Mouse (Mus musculus): Measurements from ENCODE around the gene Acbd4. TPM values are rescaled to one million over a fixed set of nuclear protein-coding genes. Genes with fewer than 3 reads are reported as not detected.
A peak's percentile ranks its signal among the peaks of the same experiment; 100 is the strongest.

The Acbd4 gene
- total RNA-seq, 2 experiments from 2014 or later, result 28.6 to 41.4 TPM

DNA sequence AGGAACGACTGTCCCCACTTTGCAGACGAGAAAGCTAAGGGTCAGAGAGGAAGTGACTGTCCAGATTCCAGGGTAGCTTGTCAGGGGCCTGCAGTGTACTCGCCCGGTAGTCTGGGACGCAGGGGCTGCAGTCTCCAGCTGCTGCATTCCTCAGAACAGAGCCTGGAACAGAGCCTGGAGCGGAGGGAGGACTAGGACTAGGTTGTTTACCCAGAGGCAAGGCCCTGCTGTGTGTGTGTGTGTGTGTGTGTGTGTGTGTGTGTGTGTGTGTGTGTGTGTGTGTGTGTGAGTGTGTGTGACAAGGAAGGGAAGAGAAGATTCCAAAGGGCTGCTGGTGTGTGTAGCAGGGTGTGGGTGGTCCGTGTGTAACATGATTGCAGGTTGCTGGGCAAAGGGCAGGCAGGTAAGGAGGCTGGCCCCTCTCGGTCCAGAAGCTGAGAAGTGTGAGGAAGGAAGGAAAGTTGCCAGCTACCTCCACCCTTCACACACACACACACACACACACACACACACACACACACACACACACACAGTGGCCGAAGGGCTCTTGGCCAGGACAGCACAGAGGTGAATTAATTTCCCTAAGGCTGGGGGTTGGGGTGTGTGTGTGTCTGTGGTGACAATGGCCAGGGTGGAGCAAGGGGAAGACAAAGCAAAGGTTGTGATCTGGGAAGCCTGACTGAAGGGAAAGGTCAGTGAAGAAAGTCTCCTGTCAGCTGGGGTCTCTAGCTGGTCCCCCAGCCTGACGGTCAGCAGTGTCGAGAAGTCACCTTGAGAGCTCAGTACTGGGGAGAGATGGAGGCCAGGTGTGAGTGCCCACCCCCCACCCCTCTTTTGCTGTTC is 39.8 kb downstream of the Acbd4 start:
- DNase-seq, result peak; percentile 81 to 84

DNA sequence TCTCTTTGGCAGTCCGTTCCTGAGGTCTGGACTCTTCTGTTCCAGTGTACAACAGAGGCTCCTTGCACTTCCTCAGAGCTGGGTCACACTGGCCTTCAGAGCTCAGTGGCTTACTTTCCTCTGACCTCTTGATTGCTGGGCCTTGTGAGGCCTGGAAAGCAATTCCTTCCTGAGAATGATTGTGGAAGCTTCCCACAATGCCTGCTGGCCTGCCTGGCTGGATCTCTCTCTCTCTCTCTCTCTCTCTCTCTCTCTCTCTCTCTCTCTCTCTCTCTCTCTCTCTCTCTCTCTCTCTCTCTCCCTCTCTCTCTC is 40.4 kb downstream of the Acbd4 start:
- peak; percentile 24 to 42 for DNase-seq

GRCm38 (mm10) chr11:103142441-103143182 is 41.1 kb downstream of the Acbd4 start:
- DNase-seq, result peak; percentile 54 to 71

DNA sequence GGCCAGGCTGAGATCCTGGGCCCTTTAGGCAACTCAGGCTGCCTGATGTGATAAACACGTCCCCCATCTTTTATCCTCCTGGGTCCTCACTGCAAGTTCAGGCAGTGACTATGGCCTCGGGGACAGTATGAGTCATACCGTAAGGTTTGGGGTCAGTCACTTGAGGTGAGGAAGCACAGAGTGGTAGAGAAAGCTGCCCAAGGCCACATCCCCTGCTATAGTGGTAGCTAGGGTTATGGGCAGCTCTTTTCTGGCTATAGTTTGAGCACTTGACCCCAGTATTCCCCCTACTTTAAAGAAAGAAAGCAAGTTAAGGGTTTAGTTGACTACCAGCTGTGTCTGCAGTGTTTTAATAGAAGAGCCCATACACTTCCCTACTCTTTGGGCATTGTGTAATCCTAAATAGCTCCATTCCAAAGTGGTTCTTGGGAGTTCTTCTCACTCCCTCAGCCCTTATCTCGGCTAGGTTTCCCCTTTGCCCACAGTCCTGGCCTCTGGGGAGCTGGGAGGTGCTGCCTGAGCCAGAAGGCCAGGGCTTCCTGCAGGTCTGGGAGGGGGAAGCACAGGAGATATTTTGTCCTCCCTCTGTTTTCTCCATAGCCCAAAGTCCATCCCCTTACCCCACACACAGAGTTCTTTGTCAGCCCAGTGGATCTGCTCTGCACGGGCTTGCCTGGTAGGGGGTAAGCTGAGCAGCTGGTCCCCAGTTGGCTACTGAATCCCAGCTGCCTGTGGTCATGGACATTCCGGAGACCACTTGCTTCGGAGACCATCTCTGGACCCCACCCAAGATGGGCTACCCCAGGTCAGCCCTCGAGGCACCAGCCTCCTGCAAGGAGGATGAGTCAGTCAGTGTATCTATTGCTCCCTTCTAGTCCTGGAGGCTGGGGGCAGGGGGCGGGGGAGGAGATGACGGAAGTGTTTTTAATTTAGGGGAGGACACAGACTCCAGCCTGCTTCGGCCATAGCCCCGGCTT is 43.1 kb downstream of the Acbd4 start:
- peak; percentile 17 to 38 for DNase-seq

- DNase-seq, result no peak
Measured at GRCm38 (mm10) chr11:103146386-103146785, 44.9 kb downstream of the Acbd4 start.

DNA sequence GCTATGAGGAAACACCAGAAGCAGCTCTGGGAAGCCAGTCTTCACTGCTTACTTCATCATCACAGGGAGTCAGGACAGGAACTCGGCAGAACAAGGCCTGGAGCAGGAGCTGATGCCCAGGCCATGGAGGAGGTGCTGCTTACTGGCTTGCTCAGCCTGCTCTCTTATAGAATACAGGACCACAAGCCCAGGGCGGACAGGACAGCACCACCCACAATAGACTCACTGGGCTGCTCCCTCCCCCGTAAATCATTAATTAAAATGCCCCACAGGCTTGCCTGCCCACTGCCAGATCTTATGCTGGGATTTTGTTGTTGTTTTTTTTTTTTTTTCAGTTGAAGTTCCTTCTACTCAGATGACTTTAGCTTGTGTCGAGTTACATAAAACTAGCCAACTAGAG is 46.3 kb downstream of the Acbd4 start:
- DNase-seq, result no peak

DNA sequence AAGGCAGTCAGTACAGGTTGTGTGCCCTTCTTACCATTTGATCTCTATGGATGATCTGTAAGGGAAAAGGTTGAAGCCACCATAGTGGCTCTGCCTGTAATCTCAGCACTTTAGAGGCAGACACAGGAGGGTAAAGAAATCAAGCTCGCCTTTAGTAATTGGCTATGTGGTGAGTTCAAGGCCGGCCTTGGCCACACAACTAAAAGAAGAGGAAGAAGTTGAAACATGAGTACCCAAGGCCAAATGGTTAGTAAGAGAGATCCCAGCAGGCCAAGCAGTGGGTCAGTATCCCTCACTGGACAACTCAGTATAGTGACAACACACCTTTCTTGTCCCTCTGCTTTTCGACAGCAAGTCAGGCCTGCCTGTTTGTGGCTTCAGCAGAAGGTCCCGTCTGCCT is 48.3 kb downstream of the Acbd4 start:
- DNase-seq, result no peak

DNA sequence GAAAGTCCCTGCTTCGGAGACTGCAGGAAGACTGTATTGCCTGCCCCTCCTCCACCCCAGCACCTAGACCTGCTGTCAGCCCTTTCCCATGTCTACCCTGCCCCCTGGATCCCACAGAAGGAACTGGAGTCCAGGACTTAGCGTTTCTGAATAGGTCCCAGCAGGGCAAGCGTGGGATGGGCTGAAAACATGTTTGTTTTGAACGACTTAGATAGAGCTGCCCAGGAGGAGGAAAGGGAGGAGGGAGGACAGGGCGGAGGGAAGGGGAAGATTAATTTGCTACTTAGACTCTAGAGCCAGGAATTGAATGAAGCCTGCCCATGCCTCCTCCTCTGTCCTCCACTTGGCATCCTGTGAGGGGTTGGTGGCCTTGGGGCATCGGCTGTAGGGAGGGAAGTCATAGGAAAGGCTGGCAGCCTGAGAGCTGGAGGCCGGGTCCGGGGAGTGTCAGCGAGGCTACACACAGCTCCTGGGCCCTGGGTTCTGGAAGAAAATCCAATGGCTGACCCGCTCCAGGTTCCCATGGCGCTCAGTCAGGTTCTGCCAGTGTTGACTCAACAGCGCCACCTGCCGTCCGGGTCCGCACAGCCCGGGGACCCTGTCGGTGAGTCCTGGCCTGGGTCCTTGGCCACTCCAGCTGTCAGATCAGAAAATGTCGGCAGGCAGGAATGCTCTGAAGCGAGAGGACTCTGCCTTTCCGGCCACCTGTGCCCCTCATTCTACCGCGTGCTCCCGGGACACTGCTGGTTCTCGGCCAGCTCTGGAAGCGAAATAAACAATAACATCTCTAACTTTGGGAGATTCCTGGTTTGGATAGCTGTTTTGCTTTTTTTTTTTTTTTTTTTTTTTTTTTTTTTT is 57.4 kb downstream of the Acbd4 start:
- DNase-seq, result peak; percentile 95 to 99

DNA sequence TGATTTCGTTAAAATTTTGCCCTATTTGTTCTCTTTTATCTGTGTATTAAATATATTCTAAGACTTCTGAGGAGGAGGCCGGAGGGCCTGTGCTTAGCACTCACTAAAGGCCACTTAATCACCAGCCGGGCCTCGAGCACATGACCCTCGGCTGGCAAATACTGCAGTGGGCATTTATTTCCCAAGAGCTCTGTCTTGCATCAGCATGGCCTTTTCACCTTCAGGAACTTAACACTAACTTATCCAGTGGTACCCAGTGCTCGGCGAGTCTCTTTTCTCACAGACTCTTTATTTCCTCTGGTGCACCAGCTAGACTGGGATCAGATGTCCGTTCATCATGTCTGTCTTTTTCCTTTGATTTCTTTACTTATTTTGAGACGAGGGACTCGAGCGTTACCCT is 59.3 kb downstream of the Acbd4 start:
- DNase-seq, result no peak

DNA sequence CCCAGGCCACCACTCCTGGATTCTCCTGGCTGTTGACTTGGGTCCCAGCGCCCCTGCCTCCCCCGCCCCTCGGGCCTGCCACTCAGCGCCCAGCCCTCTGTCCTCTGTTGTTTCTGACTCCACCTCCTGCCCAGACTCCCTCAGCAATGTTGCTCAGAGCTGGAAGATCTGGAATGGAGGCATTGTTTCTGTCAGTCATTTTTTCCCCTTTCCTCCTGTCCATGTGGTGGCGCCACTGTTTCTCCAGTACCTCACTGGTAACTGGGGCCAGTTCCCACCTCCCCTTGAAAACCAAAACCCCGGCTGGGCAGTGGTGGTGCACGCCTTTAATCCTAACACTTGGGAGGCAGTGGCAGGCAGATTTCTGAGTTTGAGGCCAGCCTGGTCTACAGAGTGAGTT is 60.0 kb downstream of the Acbd4 start:
- DNase-seq, result no peak

Other genes starting within 250 kb of the Acbd4 start
- 10 to 100 TPM; 34.1 to 42.6 TPM for gene Eftud2, start 220.7 kb upstream of the Acbd4 start, total RNA-seq (2021)
- gene Ccdc103, start 220.5 kb upstream of the Acbd4 start, total RNA-seq (2021), result not detected
- not detected for gene Fam187a, start 216.5 kb upstream of the Acbd4 start, total RNA-seq (2021)
- under 1 TPM; 0.10 to 0.15 TPM for gene Gfap, start 200.8 kb upstream of the Acbd4 start, total RNA-seq (2021)
- gene Kif18b, start 176.6 kb upstream of the Acbd4 start, total RNA-seq (2021), result under 1 TPM in 1 of 2 experiments, not detected in 1; 0.25 TPM
- not detected for gene C1ql1, start 155.0 kb upstream of the Acbd4 start, total RNA-seq (2021)
- 10 to 100 TPM; 67.5 to 74.8 TPM for gene Nmt1, start 73.5 kb upstream of the Acbd4 start, total RNA-seq (2021)
- 10 to 100 TPM; 60.9 to 72.9 TPM for gene Dcakd, start 73.3 kb upstream of the Acbd4 start, total RNA-seq (2021)
- 10 to 100 TPM; 11.0 to 14.5 TPM for gene Plcd3, start within 50 bp of the Acbd4 start, total RNA-seq (2021)
- 10 to 100 TPM; 20.0 to 21.5 TPM for gene Hexim1, start 14.5 kb downstream of the Acbd4 start, total RNA-seq (2021)
- gene Hexim2, start 30.7 kb downstream of the Acbd4 start, total RNA-seq (2021), result 1 to 10 TPM; 1.6 to 1.7 TPM
- 10 to 100 TPM; 18.1 to 20.2 TPM for gene Fmnl1, start 69.4 kb downstream of the Acbd4 start, total RNA-seq (2021)
- not detected for gene 1700023F06Rik, start 106.9 kb downstream of the Acbd4 start, total RNA-seq (2021)
- not detected for gene Spata32, start 116.8 kb downstream of the Acbd4 start, total RNA-seq (2021)
- 1 to 10 TPM; 2.5 to 3.0 TPM for gene Map3k14, start 165.8 kb downstream of the Acbd4 start, total RNA-seq (2021)